Mouse (Mus musculus) megakaryocyte, embryonic 14.5 days (primary cell): Measurements from ENCODE around the gene Fbxo47.

ENCODE experiments used
- FLI1 ChIP-seq: IDR thresholded peaks from 2 replicates; pipeline ENCODE4 v1.6.1; 2012; ENCODE audit warnings: low read length, inconsistent platforms, mixed read lengths
- GATA1 ChIP-seq: IDR thresholded peaks from 3 replicates; pipeline ENCODE4 v1.6.1; 2012; ENCODE audit warnings: mixed read lengths, low read length, inconsistent platforms, borderline replicate concordance

DNA sequence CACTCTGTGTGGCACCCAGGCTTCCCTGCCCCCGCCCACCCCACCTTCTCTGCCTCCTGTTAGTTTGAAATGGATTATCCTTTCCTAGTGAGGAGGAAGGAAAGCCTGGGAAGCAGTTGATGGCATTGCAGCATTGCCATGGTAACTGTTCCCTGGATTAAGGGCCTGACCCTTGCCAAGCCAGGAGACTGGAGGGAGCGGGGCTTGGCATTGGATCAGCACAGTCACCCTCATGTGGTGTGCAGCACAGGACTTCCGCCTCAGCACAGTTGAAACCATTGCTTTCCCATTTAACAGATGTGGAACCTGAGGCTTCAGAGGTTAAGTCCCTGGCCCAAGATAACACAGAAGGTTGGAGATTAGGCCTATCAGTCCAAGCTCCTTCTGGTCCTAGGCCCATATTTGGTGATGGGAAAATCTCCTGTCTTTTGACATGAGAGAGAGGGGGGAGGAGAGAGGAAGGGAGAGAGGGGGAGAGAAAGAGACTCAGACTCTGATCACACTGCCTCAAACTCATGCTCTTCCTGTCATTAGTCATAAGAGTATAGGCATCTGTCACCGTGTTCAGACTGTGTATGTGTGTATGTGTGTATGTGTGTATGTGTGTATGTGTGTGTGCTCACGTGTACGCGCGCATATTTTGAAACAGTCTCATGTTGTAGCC is 62.4 kb downstream of the Fbxo47 start:
- TF ChIP-seq GATA1 (no peak), FLI1 (no peak)
